Mouse (Mus musculus) spleen, postnatal 14 days (tissue): ENCODE data around the gene Taar8a.
"Not testable (repeated sequence)": the region's sequence is repeated elsewhere in the genome, so short reads cannot be mapped to it uniquely, and the experiment has no call there.

Experiments
- DNase-seq, 2 experiments: peaks; one replicate each; pipeline ENCODE4 v3.0.0; 2021 to 2022; ENCODE audit warnings: low spot score in 2 of 2

The Taar8a gene

DNA sequence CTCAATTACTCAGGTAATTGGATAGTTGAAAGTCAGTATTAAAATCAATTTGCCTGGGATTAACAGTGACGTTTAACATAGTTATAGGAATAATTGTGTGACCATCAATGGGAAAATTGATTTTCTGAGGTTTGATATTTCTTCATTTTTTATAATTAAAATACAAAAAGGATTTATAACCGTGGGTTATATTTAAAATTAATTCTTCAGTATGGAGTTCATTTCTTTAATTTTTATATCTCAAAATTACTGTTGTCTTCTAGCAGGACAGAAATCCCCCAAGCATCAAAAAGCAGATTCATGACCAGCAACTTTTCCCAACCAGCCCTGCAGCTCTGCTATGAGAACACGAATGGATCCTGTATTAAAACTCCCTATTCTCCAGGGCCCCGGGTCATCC is at the start of gene Taar8a:
TSS of gene Taar8a (plus strand) at position 301 of the 400 bp plus-strand sequence.
- not testable (repeated sequence) for DNase-seq

- DNase-seq = no peak
These were observed 49.4 kb upstream of the Taar8a start, which contains the start of gene Taar7d for GRCm38 (mm10) chr10:24026922-24027321. Taar7d (plus strand) TSS chr10:24027222.

GRCm38 (mm10) chr10:24031347-24031746 is 45.0 kb upstream of the Taar8a start:
- DNase-seq = no peak

GRCm38 (mm10) chr10:24037314-24037713 is 39.0 kb upstream of the Taar8a start, which contains the start of gene Taar7e:
Taar7e (plus strand) TSS chr10:24037614.
- DNase-seq = no peak

DNA sequence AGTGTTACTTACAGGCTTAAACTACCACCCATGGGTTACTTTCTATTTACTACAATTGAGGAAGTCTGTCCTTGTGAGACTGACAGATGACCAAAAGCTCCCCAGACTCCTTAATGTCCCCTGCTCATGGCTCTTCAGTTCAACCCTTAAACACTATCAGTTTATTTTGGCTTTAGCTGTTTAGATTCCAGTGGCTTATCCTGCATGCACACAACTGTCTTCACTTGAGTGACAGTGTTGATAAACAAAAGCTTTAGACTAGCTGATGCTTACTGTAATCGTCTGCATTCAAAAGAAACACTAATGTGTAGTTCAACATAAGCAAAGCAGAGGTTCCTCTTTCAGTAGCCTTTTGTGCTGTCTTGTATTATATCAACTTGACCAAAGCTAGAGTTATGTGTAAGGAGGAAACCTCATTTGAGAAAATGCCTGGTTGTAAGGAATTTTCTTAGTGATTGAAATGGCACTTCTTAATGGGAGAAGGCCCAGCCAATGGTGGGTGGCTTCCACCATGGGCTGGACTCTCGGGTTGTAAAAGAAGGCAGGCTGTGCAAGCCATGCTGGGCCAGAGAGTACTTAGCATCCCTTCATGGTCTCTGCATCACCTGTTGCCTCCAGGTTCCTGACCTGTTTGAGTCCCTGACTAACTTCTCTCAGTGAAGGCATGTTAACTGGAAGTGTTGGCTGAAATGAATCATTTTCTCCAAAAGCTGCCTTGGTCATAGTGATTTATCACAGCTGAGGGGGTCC is 36.0 kb upstream of the Taar8a start:
- no peak for DNase-seq

- DNase-seq = no peak
These were observed 27.1 kb upstream of the Taar8a start, which contains the start of gene Taar7f for GRCm38 (mm10) chr10:24049210-24049609. Taar7f (plus strand) TSS chr10:24049510.

DNA sequence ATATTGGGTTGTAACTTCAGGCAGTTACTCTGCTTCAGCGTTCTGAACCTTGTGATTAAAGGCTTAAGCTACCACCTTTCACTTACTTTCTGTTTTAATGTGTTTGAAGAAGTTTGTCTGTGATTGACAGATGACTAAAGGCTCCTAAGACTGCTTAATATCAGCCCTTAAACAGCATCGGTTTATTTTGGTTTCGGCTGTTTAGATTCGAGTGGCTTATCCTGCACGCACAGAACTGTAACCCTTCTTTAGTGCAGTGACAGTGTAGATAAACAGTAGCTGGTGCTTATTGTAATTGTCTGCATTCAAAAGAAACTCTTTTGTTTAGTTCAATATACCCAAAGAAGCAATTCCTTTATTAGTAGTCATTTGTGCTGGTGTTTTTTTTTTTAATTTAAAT is 24.3 kb upstream of the Taar8a start:
- DNase-seq = no peak

DNA sequence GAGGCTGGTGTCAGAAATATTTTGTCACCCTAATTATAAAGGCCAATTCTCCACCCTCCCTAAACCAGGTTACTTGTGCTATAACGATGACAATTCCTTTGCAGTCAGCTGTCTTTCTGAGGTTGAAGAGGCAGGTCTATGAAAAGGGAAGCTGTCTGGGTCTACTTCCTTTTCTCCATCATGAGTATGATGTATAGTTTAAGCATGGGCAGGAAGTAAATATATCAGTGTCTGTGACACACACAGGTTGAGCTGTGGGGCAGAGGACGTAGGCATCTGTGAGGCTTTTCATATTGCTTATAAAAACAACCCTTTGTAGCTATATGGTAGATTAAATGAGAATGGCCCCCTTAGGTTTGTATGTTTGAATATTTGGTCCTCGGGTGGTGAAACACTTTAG is 17.3 kb upstream of the Taar8a start:
- no peak for DNase-seq

DNA sequence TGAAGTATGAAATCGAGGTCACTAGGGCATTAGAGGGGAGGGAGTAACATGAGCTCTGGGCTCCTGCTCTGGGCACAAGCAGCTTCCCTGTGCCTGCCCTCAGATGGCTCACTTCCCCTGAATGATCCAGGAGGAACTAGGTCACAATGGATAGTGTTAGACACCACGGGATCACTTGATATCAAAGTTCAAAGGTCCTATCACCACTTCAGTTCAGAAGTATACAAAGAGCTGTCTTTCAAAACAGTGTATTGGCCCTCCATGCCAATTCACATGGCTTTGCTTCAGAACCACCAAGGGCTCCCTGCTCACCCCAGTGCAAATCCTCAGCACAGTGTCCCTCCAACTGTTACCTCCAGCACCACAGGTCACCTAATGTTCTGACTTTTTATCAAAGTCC is 1.5 kb upstream of the Taar8a start:
- DNase-seq = not testable (repeated sequence)

GRCm38 (mm10) chr10:24080166-24080565 is 3.9 kb downstream of the Taar8a start:
- DNase-seq = peak in 1 of 2 experiments; percentile 19

DNA sequence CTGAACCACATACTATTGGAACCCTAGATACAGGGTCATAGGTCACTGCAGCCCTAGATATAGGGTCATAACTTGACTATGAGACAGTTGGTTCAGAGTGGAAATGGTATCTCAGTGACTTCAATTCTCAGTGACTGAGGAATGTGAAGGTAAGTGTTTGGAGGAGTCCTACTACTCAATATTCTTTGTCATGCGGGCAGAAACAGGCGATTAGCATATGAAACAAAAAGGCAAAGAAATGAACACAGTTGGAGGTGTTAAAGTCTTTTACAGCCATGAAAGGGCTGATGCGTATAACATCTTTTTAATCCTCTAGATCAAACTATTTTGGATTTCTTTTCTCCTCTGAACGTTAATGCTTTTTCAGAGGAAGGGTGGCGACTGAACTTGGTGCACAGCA is 9.6 kb downstream of the Taar8a start:
- DNase-seq = no peak

- no peak for DNase-seq
These were observed 10.3 kb downstream of the Taar8a start for GRCm38 (mm10) chr10:24086555-24086954.

- DNase-seq = no peak
These were observed 10.9 kb downstream of the Taar8a start for GRCm38 (mm10) chr10:24087168-24087567.

DNA sequence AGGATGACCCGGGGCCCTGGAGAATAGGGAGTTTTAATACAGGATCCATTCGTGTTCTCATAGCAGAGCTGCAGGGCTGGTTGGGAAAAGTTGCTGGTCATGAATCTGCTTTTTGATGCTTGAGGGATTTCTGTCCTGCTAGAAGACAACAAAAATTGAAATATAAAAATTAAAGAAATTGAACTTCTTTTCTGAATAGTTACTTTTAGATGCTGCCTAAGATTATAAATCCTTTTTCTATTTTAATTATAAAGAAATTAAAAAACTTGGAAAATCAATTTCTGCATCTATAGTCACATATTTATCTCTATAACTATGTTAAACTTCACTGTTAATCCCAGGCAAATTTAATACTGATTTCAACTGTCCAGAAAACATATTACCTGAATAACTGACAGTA is 15.9 kb downstream of the Taar8a start, which contains the start of gene Taar8b:
TSS of gene Taar8b (minus strand) at position 101 of the 400 bp plus-strand sequence.
- DNase-seq = no peak

- DNase-seq = not testable (repeated sequence)
These were observed 20.7 kb downstream of the Taar8a start for GRCm38 (mm10) chr10:24097010-24097409.

DNA sequence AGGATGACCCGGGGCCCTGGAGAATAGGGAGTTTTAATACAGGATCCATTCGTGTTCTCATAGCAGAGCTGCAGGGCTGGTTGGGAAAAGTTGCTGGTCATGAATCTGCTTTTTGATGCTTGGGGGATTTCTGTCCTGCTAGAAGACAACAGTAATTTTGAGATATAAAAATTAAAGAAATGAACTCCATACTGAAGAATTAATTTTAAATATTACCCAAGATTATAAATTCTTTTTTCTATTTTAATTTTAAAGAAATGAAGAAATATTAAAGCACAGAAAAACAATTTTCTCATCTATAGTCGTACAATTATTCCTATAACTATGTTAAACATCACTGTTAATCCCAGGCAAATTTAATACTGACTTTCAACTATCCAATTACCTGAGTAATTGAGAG is 25.5 kb downstream of the Taar8a start, which contains the start of gene Taar8c:
TSS of gene Taar8c (minus strand) at position 101 of the 400 bp plus-strand sequence.
- DNase-seq = not testable (repeated sequence)

DNA sequence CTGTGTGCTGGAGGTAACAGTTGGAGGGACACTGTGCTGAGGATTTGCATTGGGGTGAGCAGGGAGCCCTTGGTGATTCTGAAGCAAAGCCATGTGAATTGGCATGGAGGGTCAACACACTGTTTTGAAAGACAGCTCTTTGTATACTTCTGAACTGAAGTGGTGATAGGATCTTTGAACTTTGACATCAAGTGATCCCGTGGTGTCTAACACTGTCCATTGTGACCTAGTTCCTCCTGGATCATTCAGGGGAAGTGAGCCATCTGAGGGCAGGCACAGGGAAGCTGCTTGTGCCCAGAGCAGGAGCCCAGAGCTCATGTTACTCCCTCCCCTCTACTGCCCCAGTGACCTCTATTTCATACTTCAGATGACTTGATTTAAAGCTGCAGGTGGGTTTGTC is 27.0 kb downstream of the Taar8a start:
- not testable (repeated sequence) for DNase-seq

DNA sequence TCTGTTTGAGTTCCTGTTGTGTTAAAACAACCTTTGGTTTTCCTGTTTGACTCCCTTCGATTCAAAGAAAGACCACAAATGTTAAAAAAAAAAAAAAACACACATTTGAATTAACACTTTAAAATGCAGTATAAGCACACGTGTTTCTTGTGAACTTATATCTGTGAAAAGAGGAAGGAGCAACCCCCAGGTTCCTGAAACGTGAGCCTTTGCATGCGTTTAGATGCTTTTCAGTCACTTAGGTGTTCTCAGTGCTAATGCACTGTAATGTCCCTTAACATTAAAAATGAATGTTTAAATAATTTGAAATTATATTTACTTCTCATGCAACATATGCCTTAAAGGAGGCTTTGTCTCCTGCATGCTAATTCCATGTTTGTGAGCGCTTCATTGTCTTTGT is 31.4 kb downstream of the Taar8a start:
- no peak for DNase-seq

GRCm38 (mm10) chr10:24108236-24108635 is 31.9 kb downstream of the Taar8a start:
- no peak for DNase-seq

- not testable (repeated sequence) for DNase-seq
These were observed 33.1 kb downstream of the Taar8a start, which contains the start of gene Taar9 for GRCm38 (mm10) chr10:24109434-24109833. Taar9 (minus strand) TSS chr10:24109534.

DNA sequence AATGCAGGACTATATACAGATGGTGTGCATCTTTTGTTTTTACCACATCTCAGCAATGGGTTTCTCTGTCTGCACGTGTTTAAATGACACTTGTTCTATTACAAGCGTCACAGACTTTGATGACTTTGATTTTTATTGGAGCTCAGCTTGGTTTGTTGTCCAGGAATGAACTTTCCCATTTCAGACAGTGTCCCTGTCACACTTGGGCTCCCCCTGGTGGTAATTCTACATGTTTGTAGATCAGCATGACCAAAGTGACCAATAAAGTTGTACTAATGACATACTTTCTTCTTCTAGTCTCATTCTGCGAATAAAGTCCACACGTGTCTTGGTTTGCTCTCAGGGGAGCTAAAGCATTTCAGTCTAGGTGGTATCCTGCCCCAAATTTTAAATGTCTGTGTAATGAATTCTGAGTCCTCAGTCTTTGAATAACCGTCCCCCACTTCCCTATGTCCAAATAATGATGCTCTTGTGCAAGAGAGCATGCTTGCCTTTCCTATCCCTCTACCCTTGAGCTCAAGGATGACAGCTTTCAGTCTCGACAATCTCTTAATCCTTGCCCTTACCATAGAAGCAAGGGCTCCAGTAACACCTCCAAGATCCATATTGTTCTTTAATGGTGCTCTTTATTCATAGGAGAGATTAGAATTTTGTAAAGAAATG is 34.9 kb downstream of the Taar8a start:
- no peak for DNase-seq
